Mouse (Mus musculus): ENCODE measurements at regions not wholly inside any gene's neighbourhood (a gene's known extent, or its start where the extent isn't known, plus 50 kb on each side); places are given as distances from the start of the nearest gene placed in this dataset.

DNA sequence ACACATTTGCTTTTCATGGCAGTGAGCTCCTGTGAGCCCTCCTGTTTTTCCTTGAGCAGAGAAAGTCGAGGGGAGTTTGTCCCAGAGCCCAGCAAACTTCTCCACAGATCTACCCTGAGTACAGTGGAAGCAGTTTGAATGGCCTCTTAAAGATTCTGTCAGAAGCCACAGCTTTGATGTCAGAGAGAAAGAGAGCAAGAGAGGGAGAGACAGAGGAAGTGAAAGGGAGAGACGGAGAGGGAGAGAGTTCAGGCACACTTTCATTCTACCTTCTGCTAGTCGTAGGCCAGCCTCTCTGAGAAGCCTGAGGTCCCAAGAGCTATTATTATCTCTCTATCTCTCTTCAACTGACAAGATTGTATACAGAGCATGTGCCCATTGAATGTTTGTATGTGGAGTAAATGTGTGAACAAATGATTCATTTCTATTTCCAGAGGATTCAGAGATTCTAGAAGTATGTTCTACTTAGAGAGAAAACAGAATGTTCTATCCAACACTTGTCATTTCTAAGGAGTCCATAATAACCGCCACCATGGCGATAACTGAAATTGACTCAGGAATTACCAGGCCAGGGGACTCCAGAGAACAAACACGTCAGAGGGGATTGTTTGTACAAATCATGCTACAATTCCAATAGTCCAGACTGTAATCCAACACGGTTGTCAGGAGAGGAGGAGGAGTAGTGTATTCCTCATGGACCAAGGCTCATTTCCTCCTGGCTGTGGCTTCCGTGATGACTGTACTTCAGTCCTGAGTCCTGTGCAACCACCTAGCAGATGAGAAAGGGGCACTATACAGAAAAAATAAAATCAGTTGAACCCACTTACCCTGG, 183.6 kb upstream of the Sesn3 start:
- TF ChIP-seq POLR2A (IDR thresholded peaks at IDR 0.05; ENCODE audit: extremely low read depth, insufficient read depth, low read length) (no peak), CTCF (IDR thresholded peaks at IDR 0.05; ENCODE audit: extremely low read depth, insufficient read depth, low read length) (no peak)
